In genomic region chr12:44835879-44836467, GRCm38 (mm10) we compare ENCODE assay signal across 16 mouse cellular contexts.
"Had no signal": no experiment of that assay in that cellular context is flagged by ENCODE, and none has a peak within 500 bp of the region (broad histone marks: within the 10 kb centered on the region; RNA-seq: fewer than 3 reads in every experiment).

No protein-coding gene starts in this region.

- H3K36me3 ChIP-seq: limb, embryonic 15.5 days; liver, embryonic 13.5 days; lung, embryonic 15.5 days; midbrain, embryonic 12.5 days had no signal

- H3K9me3 ChIP-seq: limb, embryonic 15.5 days; liver, embryonic 13.5 days; lung, embryonic 15.5 days; megakaryocyte, embryonic 14.5 days; midbrain, embryonic 12.5 days had no signal

- H3K27ac ChIP-seq: limb, embryonic 15.5 days; liver, embryonic 13.5 days; lung, embryonic 15.5 days; macrophage; midbrain, embryonic 12.5 days had no signal

- H3K27me3 ChIP-seq: limb, embryonic 15.5 days; liver, embryonic 13.5 days; lung, embryonic 15.5 days; megakaryocyte, embryonic 14.5 days; midbrain, embryonic 12.5 days had no signal

- H3K4me3 ChIP-seq: limb, embryonic 15.5 days; liver, embryonic 13.5 days; lung, embryonic 15.5 days; megakaryocyte, embryonic 14.5 days; midbrain, embryonic 12.5 days; myocyte had no signal

- H3K9ac ChIP-seq: limb, embryonic 15.5 days; liver, embryonic 13.5 days; liver, postnatal 0 days; lung, embryonic 15.5 days; midbrain, embryonic 12.5 days had no signal

- ATAC-seq: liver, postnatal 0 days had no signal

- DNase-seq: kidney, adult 8-10 months; kidney, postnatal 4 days; liver, embryonic 13.5 days; liver, postnatal 0 days; lung, postnatal 14 days; retina, postnatal 1 day; right cerebral cortex, postnatal 4 days; spleen, adult 18-20 months; thymus, adult 18-20 months; thymus, postnatal 14 days had no signal

- H3K4me1 ChIP-seq: liver, embryonic 13.5 days; lung, embryonic 15.5 days; megakaryocyte, embryonic 14.5 days had no signal

- H3K4me2 ChIP-seq: limb, embryonic 15.5 days; liver, embryonic 13.5 days; lung, embryonic 15.5 days; midbrain, embryonic 12.5 days had no signal
